Mouse (Mus musculus) spleen, postnatal 36 days (tissue): Measurements from ENCODE around the gene Tpx2.

Experiments
- DNase-seq, 2 experiments: peaks; one replicate each; pipeline ENCODE4 v3.0.0; 2022; ENCODE audit warnings: low spot score in 2 of 2, mixed read lengths in 1 of 2

Tpx2 gene

GRCm38 (mm10) chr2:152943568-152943967 lies 95.8 kb downstream of the Tpx2 start:
- no peak for DNase-seq

GRCm38 (mm10) chr2:152944013-152944412 lies 96.2 kb downstream of the Tpx2 start:
- DNase-seq = no peak
